Mouse (Mus musculus): Measurements from ENCODE around the gene Relt. TPM values are rescaled to one million over a fixed set of nuclear protein-coding genes. Genes with fewer than 3 reads are reported as not detected.

The Relt gene
- polyA plus RNA-seq, 1 experiment from 2014 or later: 3.7 TPM

DNA sequence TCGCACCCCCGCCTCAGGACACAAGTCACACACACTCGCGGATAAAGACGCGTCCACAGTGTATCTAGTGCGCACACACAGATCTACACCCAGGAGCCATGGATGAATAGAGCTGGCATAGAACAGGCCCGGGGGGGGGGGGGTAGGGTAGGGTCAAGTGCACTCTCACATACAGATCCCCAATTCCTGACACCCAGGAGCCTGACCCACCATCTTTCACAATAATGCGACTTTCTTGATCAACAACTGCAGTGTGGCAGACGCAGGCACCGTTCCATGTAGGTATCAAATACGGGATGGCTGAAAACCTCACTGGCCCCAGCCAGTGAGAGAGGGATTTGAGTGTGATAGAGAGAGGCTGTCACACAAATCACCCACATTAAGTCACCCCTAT is 31.6 kb upstream of the Relt start:
- Histone ChIP-seq H3K4me1 (peaks cover 28% of the 10 kb centered on the region), H3K4me2 (replicated peaks) (peak overlapping the region; percentile 94), H3K4me3 (peak overlapping the region; percentile 54), H3K36me3 (peaks cover 4% of the 10 kb centered on the region), H3K27me3 (replicated peaks) (no peaks in the 10 kb centered on the region), H3K9ac (peak overlapping the region; percentile 75), H3K9me3 (no peaks in the 10 kb centered on the region), H3K27ac (no peak overlapping the region)
- 7% methylated on average over 12 of the region's 12 CpGs for WGBS
- ATAC-seq (ENCODE audit: low FRiP score, low read depth): peak; percentile 61

DNA sequence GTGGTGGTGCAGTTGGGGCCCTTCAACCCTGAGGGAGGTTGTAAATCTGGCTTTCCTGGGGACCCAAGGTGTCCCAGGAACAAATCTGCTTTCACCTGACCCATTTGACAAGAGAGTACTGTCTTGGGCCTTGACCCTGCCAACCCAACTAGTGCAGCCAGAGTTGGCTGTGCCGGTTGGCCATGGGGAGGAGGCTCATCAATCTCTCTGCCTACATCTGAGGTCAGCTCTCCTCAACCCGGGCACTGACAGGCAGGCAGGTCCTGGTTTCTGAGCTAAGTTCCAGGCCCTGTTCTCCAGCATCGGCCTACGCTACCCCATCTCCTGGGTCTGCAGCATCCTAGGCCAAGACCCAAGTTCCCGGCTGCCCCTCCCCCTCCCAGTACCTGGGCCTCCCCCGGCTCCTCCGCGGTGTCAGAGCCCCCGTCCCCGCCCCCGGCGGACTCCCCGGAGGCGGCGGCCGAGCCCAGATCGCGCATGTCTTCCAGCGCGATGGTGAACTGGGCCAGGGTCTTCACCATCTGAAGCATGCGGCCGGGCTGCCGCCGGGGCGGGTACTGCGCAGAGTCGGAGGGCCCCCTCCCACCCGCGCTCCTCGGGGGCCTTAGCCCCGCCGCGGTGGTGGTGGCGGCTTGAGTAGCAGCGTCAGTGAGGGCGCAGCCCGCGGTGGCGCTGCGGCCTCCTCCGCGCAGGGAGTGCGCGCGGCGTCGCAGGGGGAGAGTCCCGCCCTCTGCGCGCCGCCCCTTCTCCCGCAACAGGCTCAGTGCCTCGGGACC is 31.0 kb upstream of the Relt start:
- Histone ChIP-seq H3K27ac (no peak overlapping the region), H3K36me3 (peaks cover 10% of the 10 kb centered on the region), H3K9ac (peak overlapping the region; percentile 75), H3K4me3 (peak overlapping the region; percentile 54), H3K27me3 (replicated peaks) (no peaks in the 10 kb centered on the region), H3K4me1 (peaks cover 28% of the 10 kb centered on the region), H3K9me3 (no peaks in the 10 kb centered on the region), H3K4me2 (replicated peaks) (peak overlapping the region; percentile 94)
- ATAC-seq (ENCODE audit: low FRiP score, low read depth): peak; percentile 74
- WGBS: 3% methylated on average over 52 of the region's 53 CpGs

DNA sequence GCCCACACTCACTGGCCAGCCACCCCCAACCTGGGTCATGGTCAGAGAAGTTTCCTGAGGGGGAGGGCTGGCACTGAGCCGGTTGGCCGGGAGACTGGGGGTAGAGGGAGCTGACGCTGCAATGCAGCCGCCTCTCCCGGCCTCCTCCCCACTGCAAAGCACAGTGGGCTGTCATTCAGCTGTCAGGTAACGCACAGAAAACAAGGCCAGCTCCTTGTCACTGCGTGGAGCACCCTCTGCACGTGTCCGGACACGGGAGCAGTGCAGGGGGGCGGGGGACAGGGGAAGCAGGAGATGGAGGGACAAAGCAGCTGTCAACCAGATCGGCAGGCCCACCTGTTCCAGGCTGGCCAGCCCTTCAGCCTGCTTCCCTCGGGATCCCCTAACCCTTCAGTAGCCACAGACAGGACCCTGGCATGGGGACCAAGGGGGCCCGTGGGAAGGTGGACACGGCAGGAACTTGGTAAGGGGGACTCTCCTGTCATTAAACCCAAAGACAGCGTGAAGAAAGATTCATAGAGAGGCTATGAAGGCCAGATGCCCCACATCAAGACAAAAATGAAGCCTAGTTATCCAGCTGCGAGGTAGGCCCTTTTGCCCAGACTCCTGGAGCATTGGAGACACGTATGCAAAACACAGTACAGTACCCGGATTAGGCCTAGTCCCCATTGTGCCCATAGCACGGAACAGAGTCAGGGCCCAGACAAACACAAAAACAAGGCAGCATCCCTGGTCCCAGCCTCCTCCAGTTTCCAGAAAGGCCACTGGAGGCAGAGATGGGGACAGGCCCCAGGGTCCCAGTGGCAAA is 30.2 kb upstream of the Relt start:
- ATAC-seq (ENCODE audit: low FRiP score, low read depth): 0 out of 2 replicates have a peak, but pooled peaks have one; percentile 5
- peaks cover 28% of the 10 kb centered on the region for H3K4me1 ChIP-seq

DNA sequence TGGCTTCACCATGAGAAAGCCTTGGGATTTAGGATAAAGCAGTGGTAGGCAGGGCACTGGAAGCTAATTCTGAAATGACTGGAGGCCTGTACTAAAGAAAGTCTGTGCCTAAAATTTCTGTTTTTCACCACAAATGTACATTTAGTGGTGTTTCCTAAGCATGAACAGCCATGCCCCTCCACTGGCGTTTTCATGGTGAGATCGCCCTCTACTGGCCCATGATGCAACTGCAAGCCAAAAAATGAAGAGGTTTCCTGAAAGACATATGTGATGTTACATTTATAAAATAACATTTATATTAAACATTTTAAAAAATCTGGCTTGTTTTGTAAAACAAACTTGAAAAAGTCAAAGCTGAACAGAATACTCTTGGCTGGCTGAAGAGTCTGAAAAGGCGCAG is 23.3 kb upstream of the Relt start:
- no peak overlapping the region for H3K27ac ChIP-seq
- H3K9ac ChIP-seq: no peak overlapping the region
- H3K36me3 ChIP-seq: peaks cover 43% of the 10 kb centered on the region
- H3K27me3 ChIP-seq (replicated peaks): no peaks in the 10 kb centered on the region
- ATAC-seq (ENCODE audit: low FRiP score, low read depth): no peak
- no peaks in the 10 kb centered on the region for H3K4me1 ChIP-seq
- no peaks in the 10 kb centered on the region for H3K9me3 ChIP-seq
- no peak overlapping the region for H3K4me2 ChIP-seq (replicated peaks)
- H3K4me3 ChIP-seq: no peak overlapping the region
- 31% methylated on average over 3 of the region's 3 CpGs for WGBS

More for the DNA sequence above, 30.2 kb upstream of the Relt start:
- Histone ChIP-seq H3K4me2 (replicated peaks) (peak overlapping the region; percentile 94), H3K27me3 (replicated peaks) (no peaks in the 10 kb centered on the region), H3K36me3 (peaks cover 15% of the 10 kb centered on the region), H3K27ac (peak overlapping the region; percentile 37; the same call in 1 of the 2 replicates), H3K4me3 (no peak overlapping the region), H3K9ac (peak overlapping the region; percentile 75; the same call in 1 of the 2 replicates), H3K9me3 (no peaks in the 10 kb centered on the region)
- WGBS: 65% methylated on average over 20 of the region's 20 CpGs

DNA sequence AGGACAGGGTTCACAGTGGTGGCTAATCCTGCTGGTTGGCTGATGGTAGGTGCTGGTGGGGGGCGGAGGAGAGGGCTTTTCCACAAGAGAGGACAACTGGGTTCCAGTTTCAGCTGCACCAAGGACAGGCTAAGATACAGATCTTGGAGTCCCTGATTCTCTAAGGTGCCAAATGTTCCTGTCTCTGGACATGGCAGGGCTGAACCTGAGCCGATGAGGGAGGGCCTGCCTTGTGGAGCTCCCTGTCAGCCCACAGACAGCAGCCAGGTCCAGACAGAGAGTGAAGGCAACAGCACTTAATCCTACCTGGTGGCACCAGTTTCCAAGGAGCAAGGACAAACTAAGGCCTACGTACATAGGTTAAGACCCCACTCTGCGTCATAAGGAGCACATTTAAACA is 21.2 kb upstream of the Relt start:
- Histone ChIP-seq H3K27ac (no peak overlapping the region), H3K4me2 (replicated peaks) (no peak overlapping the region), H3K9ac (no peak overlapping the region), H3K4me1 (0 out of 2 replicates have a peak, but pooled peaks cover 5% of the 10 kb centered on the region), H3K36me3 (peaks cover 52% of the 10 kb centered on the region), H3K9me3 (no peaks in the 10 kb centered on the region), H3K4me3 (no peak overlapping the region), H3K27me3 (replicated peaks) (no peaks in the 10 kb centered on the region)
- WGBS: 96% methylated on average over 4 of the region's 4 CpGs
- ATAC-seq (ENCODE audit: low FRiP score, low read depth): no peak

DNA sequence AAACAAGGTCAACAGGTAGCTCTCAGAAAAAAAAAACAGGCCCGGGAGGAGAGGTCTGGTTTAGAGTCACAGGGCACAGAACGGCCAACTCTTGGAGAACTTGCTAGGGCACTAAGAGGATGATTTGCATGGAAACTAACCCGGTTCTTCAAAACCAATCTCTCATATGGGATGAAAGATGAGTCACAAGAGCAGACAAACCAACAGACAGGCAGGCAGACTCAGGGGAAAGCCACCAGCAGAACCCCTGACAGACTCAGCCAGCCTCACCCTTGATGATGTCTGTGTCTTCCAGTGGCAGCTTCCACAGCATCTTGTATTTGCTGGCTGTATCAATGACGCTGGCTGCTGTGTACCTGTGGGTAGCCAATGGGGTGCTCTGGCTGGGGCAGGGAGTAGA is 18.7 kb upstream of the Relt start:
- Histone ChIP-seq H3K4me1 (0 out of 2 replicates have a peak, but pooled peaks cover 6% of the 10 kb centered on the region), H3K9me3 (no peaks in the 10 kb centered on the region), H3K36me3 (peaks cover 52% of the 10 kb centered on the region), H3K4me2 (replicated peaks) (no peak overlapping the region), H3K4me3 (no peak overlapping the region), H3K9ac (no peak overlapping the region), H3K27me3 (replicated peaks) (no peaks in the 10 kb centered on the region), H3K27ac (no peak overlapping the region)
- no peak for ATAC-seq (ENCODE audit: low FRiP score, low read depth)
- 88% methylated on average over 4 of the region's 4 CpGs for WGBS

DNA sequence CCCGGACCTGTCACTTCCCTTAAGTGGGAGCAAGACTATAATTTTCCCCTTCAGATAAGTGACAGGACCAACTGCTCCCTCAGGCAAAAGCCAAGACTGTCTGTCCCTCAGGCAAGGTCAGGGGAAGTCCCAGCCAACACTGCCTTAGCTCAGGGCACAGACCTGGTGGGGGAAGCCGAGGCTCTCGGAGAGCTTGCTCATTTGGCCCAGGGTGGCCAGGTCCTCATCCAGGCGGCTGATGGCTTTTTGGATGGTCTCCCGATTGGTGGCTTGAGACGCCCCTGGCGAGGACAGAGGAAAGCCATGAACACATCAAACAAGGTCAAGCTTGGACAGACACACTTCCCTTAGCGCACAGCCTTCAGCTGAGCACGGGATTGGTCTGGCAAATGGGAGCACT is 18.3 kb upstream of the Relt start:
- Histone ChIP-seq H3K27me3 (replicated peaks) (no peaks in the 10 kb centered on the region), H3K36me3 (peaks cover 56% of the 10 kb centered on the region), H3K4me1 (0 out of 2 replicates have a peak, but pooled peaks cover 6% of the 10 kb centered on the region), H3K9me3 (no peaks in the 10 kb centered on the region), H3K4me2 (replicated peaks) (no peak overlapping the region), H3K9ac (no peak overlapping the region), H3K27ac (no peak overlapping the region), H3K4me3 (no peak overlapping the region)
- ATAC-seq (ENCODE audit: low FRiP score, low read depth): no peak
- 88% methylated on average over 9 of the region's 9 CpGs for WGBS

DNA sequence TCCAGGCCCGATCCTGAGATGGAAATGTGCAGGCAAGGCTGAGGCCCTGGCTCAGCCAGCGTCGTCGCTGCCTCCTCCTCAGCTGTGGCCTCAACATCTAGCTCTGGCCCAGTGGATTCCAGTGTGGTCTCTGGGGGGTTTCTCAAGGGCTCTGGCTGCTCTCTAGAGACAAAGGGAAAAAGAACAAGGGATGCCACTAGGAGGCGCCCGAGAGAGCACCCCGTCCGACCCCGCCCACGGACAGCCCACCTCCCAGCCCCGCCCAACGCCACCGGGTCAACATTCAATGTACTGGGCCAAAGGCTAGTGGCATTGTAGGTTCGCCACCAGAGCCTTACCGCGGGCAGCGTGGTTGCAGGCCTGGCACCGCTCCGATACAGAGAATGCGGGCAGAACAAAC is 16.3 kb upstream of the Relt start:
- no peak overlapping the region for H3K4me3 ChIP-seq
- 0 out of 2 replicates have a peak, but pooled peaks cover 6% of the 10 kb centered on the region for H3K4me1 ChIP-seq
- peak overlapping the region; percentile 27; the same call in 1 of the 2 replicates for H3K4me2 ChIP-seq (replicated peaks)
- H3K36me3 ChIP-seq: peaks cover 54% of the 10 kb centered on the region
- H3K27me3 ChIP-seq (replicated peaks): no peaks in the 10 kb centered on the region
- H3K27ac ChIP-seq: no peak overlapping the region
- H3K9me3 ChIP-seq: no peaks in the 10 kb centered on the region
- ATAC-seq (ENCODE audit: low FRiP score, low read depth): 0 out of 2 replicates have a peak, but pooled peaks have one; percentile 42
- 13% methylated on average over 20 of the region's 20 CpGs for WGBS
- no peak overlapping the region for H3K9ac ChIP-seq

DNA sequence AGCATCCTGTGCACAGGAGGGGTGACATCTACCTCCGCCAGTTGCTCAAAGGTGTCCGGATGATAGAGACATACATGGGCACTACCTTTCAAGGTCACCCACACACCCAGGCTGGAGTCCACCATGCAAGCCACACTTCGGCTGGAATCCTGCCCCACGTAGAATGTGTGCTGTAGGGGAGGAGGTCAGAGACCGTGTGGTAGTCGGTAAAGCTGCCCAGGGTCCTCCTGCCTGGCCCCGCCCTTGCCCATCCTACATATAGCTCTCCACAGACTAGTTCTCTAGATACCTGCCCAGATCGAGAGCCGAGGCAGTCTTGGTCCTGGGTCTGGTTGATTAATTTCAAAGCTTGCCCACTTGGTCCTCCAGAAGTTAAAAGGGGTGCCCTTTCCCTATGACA is 13.5 kb upstream of the Relt start:
- no peak for ATAC-seq (ENCODE audit: low FRiP score, low read depth)

DNA sequence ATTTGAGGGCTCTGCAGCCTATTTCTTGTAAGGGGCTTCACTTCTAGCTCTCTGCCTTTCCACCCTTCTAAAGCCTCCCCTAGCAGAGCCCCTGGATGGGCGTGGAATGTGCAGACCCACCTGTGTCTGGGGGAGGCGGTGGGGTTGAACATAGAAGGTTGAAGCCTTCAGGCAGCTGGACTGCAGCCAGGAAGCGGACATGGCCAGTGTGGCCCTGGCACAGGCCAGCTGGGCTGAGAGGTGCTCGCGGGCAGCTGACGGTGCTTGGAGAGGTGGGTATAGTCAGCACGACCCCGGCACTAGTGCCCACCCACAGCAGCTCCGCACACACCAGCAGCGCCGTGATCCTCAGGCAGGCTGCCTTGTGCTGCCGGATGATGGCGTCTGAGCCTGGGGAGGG is 13.0 kb upstream of the Relt start:
- ATAC-seq (ENCODE audit: low FRiP score, low read depth): no peak
- Histone ChIP-seq H3K4me3 (no peak overlapping the region), H3K9ac (no peak overlapping the region), H3K4me2 (replicated peaks) (no peak overlapping the region), H3K4me1 (0 out of 2 replicates have a peak, but pooled peaks cover 6% of the 10 kb centered on the region), H3K36me3 (peaks cover 52% of the 10 kb centered on the region), H3K9me3 (no peaks in the 10 kb centered on the region), H3K27ac (no peak overlapping the region), H3K27me3 (replicated peaks) (no peaks in the 10 kb centered on the region)
- 87% methylated on average over 13 of the region's 13 CpGs for WGBS

More for the DNA sequence above, 13.5 kb upstream of the Relt start:
- no peaks in the 10 kb centered on the region for H3K9me3 ChIP-seq
- H3K27me3 ChIP-seq (replicated peaks): no peaks in the 10 kb centered on the region
- no peak overlapping the region for H3K4me3 ChIP-seq
- H3K36me3 ChIP-seq: peaks cover 55% of the 10 kb centered on the region
- no peak overlapping the region for H3K27ac ChIP-seq
- no peak overlapping the region for H3K4me2 ChIP-seq (replicated peaks)
- WGBS: 94% methylated on average over 9 of the region's 9 CpGs
- no peak overlapping the region for H3K9ac ChIP-seq
- H3K4me1 ChIP-seq: 0 out of 2 replicates have a peak, but pooled peaks cover 6% of the 10 kb centered on the region

DNA sequence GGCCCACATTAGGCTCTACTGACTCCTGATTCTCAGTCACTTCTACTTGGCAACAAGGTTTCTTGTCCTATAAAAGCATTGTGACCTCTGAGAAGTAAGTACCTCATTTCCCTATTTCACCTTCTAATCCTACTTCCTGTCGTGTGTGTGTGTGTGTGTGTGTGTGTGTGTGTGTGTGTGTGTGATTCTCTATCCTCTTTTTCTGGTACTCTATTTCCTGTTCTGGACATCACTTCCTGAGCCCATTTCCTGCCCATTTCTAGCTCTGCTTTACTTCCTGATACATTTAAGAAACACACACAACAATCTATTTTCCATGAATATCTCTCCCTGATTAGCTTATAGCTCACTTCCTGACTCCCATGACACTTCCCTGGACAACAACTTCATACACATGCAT is 12.6 kb upstream of the Relt start:
- no peaks in the 10 kb centered on the region for H3K27me3 ChIP-seq (replicated peaks)
- no peak overlapping the region for H3K27ac ChIP-seq
- no peak overlapping the region for H3K4me2 ChIP-seq (replicated peaks)
- no peak overlapping the region for H3K9ac ChIP-seq
- 100% methylated on average over 1 of the region's 1 CpGs for whole genome bisulfite sequencing
- no peaks in the 10 kb centered on the region for H3K9me3 ChIP-seq
- H3K4me1 ChIP-seq: 0 out of 2 replicates have a peak, but pooled peaks cover 6% of the 10 kb centered on the region
- no peak for ATAC-seq (ENCODE audit: low FRiP score, low read depth)
- no peak overlapping the region for H3K4me3 ChIP-seq
- H3K36me3 ChIP-seq: peaks cover 47% of the 10 kb centered on the region

DNA sequence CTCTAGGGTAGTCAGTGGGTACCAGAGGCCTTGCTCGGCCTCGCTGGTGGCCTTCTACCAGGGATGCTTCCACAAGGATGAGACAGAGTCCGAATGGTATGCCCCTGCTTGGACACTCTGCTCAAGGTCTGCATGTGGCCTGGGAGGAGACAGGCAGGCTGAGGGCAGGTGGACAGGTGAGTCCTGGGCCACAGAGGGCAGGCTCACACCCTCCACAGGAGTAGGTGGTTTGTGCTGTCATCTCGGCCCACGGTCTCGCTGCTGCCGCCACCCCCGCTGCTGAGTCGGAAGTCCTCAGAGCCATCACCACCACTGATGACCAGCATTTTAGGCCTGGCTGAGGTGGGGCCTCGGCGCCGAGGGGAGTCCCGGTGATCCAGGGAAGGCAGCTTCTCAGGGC is 10.0 kb upstream of the Relt start:
- Histone ChIP-seq H3K27me3 (replicated peaks) (no peaks in the 10 kb centered on the region), H3K27ac (no peak overlapping the region), H3K4me1 (no peaks in the 10 kb centered on the region), H3K36me3 (peaks cover 33% of the 10 kb centered on the region), H3K9ac (no peak overlapping the region), H3K9me3 (no peaks in the 10 kb centered on the region), H3K4me3 (no peak overlapping the region), H3K4me2 (replicated peaks) (no peak overlapping the region)
- WGBS: 93% methylated on average over 13 of the region's 13 CpGs
- no peak for ATAC-seq (ENCODE audit: low FRiP score, low read depth)
